Mouse (Mus musculus) hindbrain, postnatal 0 days (tissue): ENCODE measurements around the gene Gm10065. TPM values are rescaled to one million over a fixed set of nuclear protein-coding genes. Genes with fewer than 3 reads are reported as not detected.
A peak's percentile ranks its signal among the peaks of the same experiment; 100 is the strongest.

ENCODE experiments used
- ATAC-seq: fragments of 200-750 bp; cut with Nextera tagmentation; 2 replicates; pipeline ENCODE4 v1.8.0; 2017; ENCODE audit warnings: mild to moderate bottlenecking, moderate TSS enrichment, moderate library complexity
- DNase-seq: peaks from one replicate; pipeline ENCODE4 v3.0.0-alpha.2; 2015; ENCODE audit warnings: low spot score
- H3K27ac ChIP-seq: fragments of 300-500 bp; sonication (generic); 2 replicates; pipeline ENCODE4 v1.5.1; 2014; ENCODE audit warnings: mild to moderate bottlenecking
- H3K27me3 ChIP-seq: fragments of 300-500 bp; sonication (generic); 2 replicates; pipeline ENCODE4 v1.6.1; 2014; ENCODE audit warnings: low read length, mixed read lengths; ENCODE audit not compliant: insufficient read depth
- H3K36me3 ChIP-seq: fragments of 300-500 bp; sonication (generic); 2 replicates; pipeline ENCODE4 v1.6.1; 2014; ENCODE audit warnings: low read length, mixed read lengths; ENCODE audit not compliant: insufficient read depth
- H3K4me1 ChIP-seq: fragments of 300-500 bp; sonication (generic); 2 replicates; pipeline ENCODE4 v1.6.1; 2014; ENCODE audit warnings: antibody characterized with exemption, low read length, mixed read lengths; ENCODE audit not compliant: insufficient read depth
- H3K4me2 ChIP-seq: fragments of 300-500 bp; sonication (generic); 2 replicates; pipeline ENCODE4 v1.6.1; 2014; ENCODE audit warnings: low read depth, mild to moderate bottlenecking, low read length, moderate library complexity, mixed read lengths
- H3K4me3 ChIP-seq: fragments of 300-500 bp; sonication (generic); 2 replicates; pipeline ENCODE4 v1.5.1; 2014; ENCODE audit warnings: low read length
- H3K9ac ChIP-seq: fragments of 300-500 bp; sonication (generic); replicated peaks from 2 replicates; pipeline ENCODE4 v1.6.1; 2014; ENCODE audit warnings: mild to moderate bottlenecking, low read length, moderate library complexity, mixed read lengths
- H3K9me3 ChIP-seq: fragments of 300-500 bp; sonication (generic); 2 replicates; pipeline ENCODE4 v1.6.1; 2016; ENCODE audit warnings: low read length, mixed read lengths
- CTCF ChIP-seq: IDR thresholded peaks from 2 replicates; pipeline ENCODE4 v1.5.1; 2016; ENCODE audit warnings: antibody characterized with exemption, control low read depth, low read depth
- WGBS: fragments of 180-500 bp; shearing (Covaris S2); extraction: QIAGEN DNeasy Blood & Tissue Kit; methylation state at CpG from one replicate; pipeline ENCODE4 v1.1.7; 2014; 5-methylcytosine and 5-hydroxymethylcytosine counted together
- microRNA counts: library from miRNA; unstranded; fragments of <30 nt; microRNA quantifications from one replicate; lab custom pipeline; 2015
- microRNA-seq, 2 experiments: library from miRNA; unstranded; fragments of <30 nt; microRNA quantifications; one replicate each; pipeline ENCODE4; 2016
- polyA plus RNA-seq: library from polyadenylated mRNA; unstranded; fragments of >200 nt; fragmentation: Nextera tagmentation; extraction: Ambion mirVana; gene quantifications from 2 replicates; pipeline ENCODE4 v1.2.1, GENCODE M21; 2015
- total RNA-seq: library from RNA; depleted of rRNA; stranded (reverse); fragments of >200 nt; gene quantifications from 2 replicates; pipeline ENCODE4 v1.2.3, GENCODE M21; 2014; rRNA removed

The Gm10065 gene
- total and polyA plus RNA-seq, 2 experiments from 2014 or later, result not detected

DNA sequence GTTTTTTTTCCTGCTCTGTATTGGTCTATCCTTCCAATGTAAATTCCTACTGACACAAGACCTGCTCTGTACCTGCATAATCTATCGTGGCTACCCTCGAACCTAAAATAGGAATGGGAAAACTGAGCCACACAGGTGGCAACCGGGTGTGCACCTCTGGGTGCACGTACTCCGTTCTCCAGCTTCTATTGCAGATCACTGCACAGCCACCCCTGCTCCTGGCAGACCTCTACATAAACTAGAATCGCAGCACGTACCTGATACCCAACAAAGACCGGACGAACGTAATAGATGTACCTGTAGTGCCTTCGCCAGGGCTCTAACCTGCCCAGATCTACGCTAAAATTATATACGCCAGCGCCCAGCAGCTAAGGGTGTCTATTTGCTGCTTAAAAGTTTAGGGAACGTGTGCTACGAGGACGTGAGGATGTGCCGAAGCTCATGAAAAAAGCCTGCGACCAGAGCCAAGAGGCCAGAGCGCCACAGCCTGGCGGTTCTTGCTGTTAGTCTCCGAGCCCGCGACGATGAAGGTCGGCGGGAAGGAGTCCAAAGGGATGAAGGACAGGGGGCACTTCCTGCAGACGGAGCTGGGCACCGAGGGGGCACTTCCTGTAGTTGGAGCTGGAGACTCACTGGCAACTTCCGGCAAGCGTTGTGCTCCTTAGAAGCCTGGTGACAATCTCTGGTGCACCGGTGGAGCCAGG lies 38.6 kb downstream of the Gm10065 start, which contains the start of gene Pgbd1:
TSS of gene Pgbd1 (minus strand) at position 556 of the 704 bp plus-strand sequence.
- Histone ChIP-seq H3K9ac (peak within 1 kb of the TSS; percentile 61), H3K9me3 (no peaks in the 10 kb centered on the region), H3K4me1 (0 out of 2 replicates have a peak, but pooled peaks cover 4% of the 10 kb centered on the region), H3K36me3 (peaks cover 11% of the 10 kb centered on the region; the same call in 1 of the 2 replicates), H3K27me3 (no peaks in the 10 kb centered on the region), H3K4me3 (peak within 1 kb of the TSS; percentile 55), H3K4me2 (peak within 1 kb of the TSS; percentile 93), H3K27ac (peak within 1 kb of the TSS; percentile 78)
- peak; percentile 67 for TF ChIP-seq CTCF
- peak; percentile 97 for ATAC-seq
- WGBS, result under 1% methylated on average over 32 of the region's 32 CpGs
- peak; percentile 94 for DNase-seq

DNA sequence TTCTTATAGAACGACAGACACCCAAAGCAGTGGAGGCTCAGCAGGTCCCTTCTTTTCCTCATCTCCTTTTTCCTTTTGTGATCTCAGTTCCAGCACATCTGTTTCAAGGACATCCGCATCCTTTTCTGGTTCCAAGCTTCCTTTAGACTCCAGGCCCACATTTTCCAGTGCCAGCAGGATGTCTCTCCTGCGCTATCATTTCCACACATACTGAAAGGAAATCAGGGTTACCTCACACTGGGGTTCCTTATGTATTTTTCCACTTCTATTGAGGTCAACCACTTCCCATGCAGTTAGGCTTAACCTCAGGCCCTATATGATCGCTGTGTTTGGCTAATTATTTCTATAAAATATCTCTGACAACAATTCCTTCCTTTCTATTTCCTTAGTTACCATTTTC lies 43.8 kb downstream of the Gm10065 start:
- 83% methylated on average over 4 of the region's 4 CpGs for WGBS
- no peak for DNase-seq
- no peaks in the 10 kb centered on the region for H3K9me3 ChIP-seq

More for the DNA sequence above, 43.8 kb downstream of the Gm10065 start:
- TF ChIP-seq CTCF, result no peak
- no peak overlapping the region for H3K4me3 ChIP-seq
- no peak overlapping the region for H3K27ac ChIP-seq
- 0 out of 2 replicates have a peak, but pooled peaks cover 4% of the 10 kb centered on the region for H3K4me1 ChIP-seq
- no peaks in the 10 kb centered on the region for H3K27me3 ChIP-seq
- ATAC-seq, result no peak
- H3K4me2 ChIP-seq, result no peak overlapping the region
- H3K9ac ChIP-seq, result no peak overlapping the region
- no peaks in the 10 kb centered on the region for H3K36me3 ChIP-seq

MicroRNAs encoded within 50 kb of the gene (microRNA counts, 519-probe panel; counts per million panel counts)
- not detected for microRNA mmu-miR-1896 (lab: Ali Mortazavi, UCI)

Small RNA genes within 50 kb of the gene (microRNA-seq; reads per million reads assigned to microRNA genes)
- gene Mir1896, result 0 reads per million in 2 experiments

Other genes with a start within 250 kb of the Gm10065 start
- gene Gpx5, start 186.7 kb downstream of the Gm10065 start, total RNA-seq, result not detected in 2 replicates
- not detected in 2 replicates for gene Gpx5, start 186.7 kb downstream of the Gm10065 start, polyA plus RNA-seq
- gene Gpx6, start 167.3 kb downstream of the Gm10065 start, total RNA-seq, result 0.32 and 0.84 TPM in 2 replicates
- 0.59 and 0.61 TPM in 2 replicates for gene Gpx6, start 167.3 kb downstream of the Gm10065 start, polyA plus RNA-seq
- gene Olfr1367, start 132.5 kb downstream of the Gm10065 start, total RNA-seq, result not detected in 2 replicates
- not detected in 2 replicates for gene Olfr1367, start 132.5 kb downstream of the Gm10065 start, polyA plus RNA-seq
- gene Zscan12, start 116.6 kb downstream of the Gm10065 start, total RNA-seq, result 4.0 and 5.3 TPM in 2 replicates
- gene Zscan12, start 116.6 kb downstream of the Gm10065 start, polyA plus RNA-seq, result 7.7 and 8.1 TPM in 2 replicates
- 36.4 and 47.1 TPM in 2 replicates for gene Zkscan3, start 76.7 kb downstream of the Gm10065 start, total RNA-seq
- 45.9 and 48.2 TPM in 2 replicates for gene Zkscan3, start 76.7 kb downstream of the Gm10065 start, polyA plus RNA-seq
- gene Pgbd1, start 38.4 kb downstream of the Gm10065 start, total RNA-seq, result 3.3 and 6.3 TPM in 2 replicates
- 2.0 and 2.1 TPM in 2 replicates for gene Pgbd1, start 38.4 kb downstream of the Gm10065 start, polyA plus RNA-seq
- gene Zscan26, start 25.7 kb downstream of the Gm10065 start, total RNA-seq, result 18.8 and 18.9 TPM in 2 replicates
- gene Zscan26, start 25.7 kb downstream of the Gm10065 start, polyA plus RNA-seq, result 19.4 and 23.5 TPM in 2 replicates
- 0.86 and 1.1 TPM in 2 replicates for gene Nkapl, start 10.9 kb downstream of the Gm10065 start, total RNA-seq
- 1.5 and 2.6 TPM in 2 replicates for gene Nkapl, start 10.9 kb downstream of the Gm10065 start, polyA plus RNA-seq
- 6.0 and 6.2 TPM in 2 replicates for gene Zkscan4, start 534 bp downstream of the Gm10065 start, total RNA-seq
- gene Zkscan4, start 534 bp downstream of the Gm10065 start, polyA plus RNA-seq, result 5.1 and 5.6 TPM in 2 replicates
- 0.14 and 0.16 TPM in 2 replicates for gene AK157302, start 15.8 kb upstream of the Gm10065 start, total RNA-seq
- 0.43 and 0.53 TPM in 2 replicates for gene AK157302, start 15.8 kb upstream of the Gm10065 start, polyA plus RNA-seq
- gene Gm11273, start 22.0 kb upstream of the Gm10065 start, total RNA-seq, result 20.4 and 83.2 TPM in 2 replicates
- 7.7 and 8.2 TPM in 2 replicates for gene Gm11273, start 22.0 kb upstream of the Gm10065 start, polyA plus RNA-seq
- gene Zkscan8, start 51.7 kb upstream of the Gm10065 start, total RNA-seq, result 7.1 and 8.9 TPM in 2 replicates
- gene Zkscan8, start 51.7 kb upstream of the Gm10065 start, polyA plus RNA-seq, result 2.7 and 2.8 TPM in 2 replicates
- not detected in 2 replicates for gene Olfr1366, start 63.4 kb upstream of the Gm10065 start, total RNA-seq
- gene Olfr1366, start 63.4 kb upstream of the Gm10065 start, polyA plus RNA-seq, result 0.19 and 0.23 TPM in 2 replicates
- gene Olfr1535, start 80.5 kb upstream of the Gm10065 start, total RNA-seq, result not detected in 2 replicates
- gene Olfr1535, start 80.5 kb upstream of the Gm10065 start, polyA plus RNA-seq, result 0.11 and 0.16 TPM in 2 replicates
- not detected in 2 replicates for gene Olfr1364, start 102.3 kb upstream of the Gm10065 start, total RNA-seq
- not detected in 2 replicates for gene Olfr1364, start 102.3 kb upstream of the Gm10065 start, polyA plus RNA-seq
- not detected in 2 replicates for gene Olfr1362, start 134.6 kb upstream of the Gm10065 start, total RNA-seq
- not detected in 2 replicates for gene Olfr1362, start 134.6 kb upstream of the Gm10065 start, polyA plus RNA-seq
- not detected in 2 replicates for gene Olfr11, start 163.1 kb upstream of the Gm10065 start, total RNA-seq
- 0.09 TPM in 1 of 2 replicates, not detected in the other for gene Olfr11, start 163.1 kb upstream of the Gm10065 start, polyA plus RNA-seq
- not detected in 2 replicates for gene Olfr1361, start 183.9 kb upstream of the Gm10065 start, total RNA-seq
- gene Olfr1361, start 183.9 kb upstream of the Gm10065 start, polyA plus RNA-seq, result not detected in 2 replicates
- not detected in 2 replicates for gene Olfr1360, start 198.0 kb upstream of the Gm10065 start, total RNA-seq
- not detected in 2 replicates for gene Olfr1360, start 198.0 kb upstream of the Gm10065 start, polyA plus RNA-seq
- gene Olfr1359, start 218.7 kb upstream of the Gm10065 start, total RNA-seq, result not detected in 2 replicates
- gene Olfr1359, start 218.7 kb upstream of the Gm10065 start, polyA plus RNA-seq, result not detected in 2 replicates
- 541 and 615 TPM in 2 replicates for gene Hist1h2bl, start 236.7 kb upstream of the Gm10065 start, total RNA-seq
- 1.2 TPM in 1 of 2 replicates, not detected in the other for gene Hist1h2bl, start 236.7 kb upstream of the Gm10065 start, polyA plus RNA-seq
- 934 and 1,282 TPM in 2 replicates for gene Hist1h2ai, start 237.0 kb upstream of the Gm10065 start, total RNA-seq
- 4.5 and 5.8 TPM in 2 replicates for gene Hist1h2ai, start 237.0 kb upstream of the Gm10065 start, polyA plus RNA-seq
- 1,004 and 1,140 TPM in 2 replicates for gene Hist1h3h, start 238.2 kb upstream of the Gm10065 start, total RNA-seq
- gene Hist1h3h, start 238.2 kb upstream of the Gm10065 start, polyA plus RNA-seq, result 1.9 and 6.2 TPM in 2 replicates
- gene Hist1h2bm, start 242.6 kb upstream of the Gm10065 start, total RNA-seq, result 1,597 and 1,943 TPM in 2 replicates
- 1.3 and 1.7 TPM in 2 replicates for gene Hist1h2bm, start 242.6 kb upstream of the Gm10065 start, polyA plus RNA-seq